Mouse (Mus musculus): ENCODE data around the gene Mllt3.

Gene Mllt3

GRCm38 (mm10) chr4:88033216-88033653 lies at the start of gene Mllt3:
Gene Mllt3 (minus strand): TSS chr4:88033364.
- peak; percentile 91 to 93 for DNase-seq (ENCODE audit: low spot score in 2 of 2)

GRCm38 (mm10) chr4:88082381-88082780 lies 49.2 kb upstream of the Mllt3 start:
- no peak for DNase-seq (ENCODE audit: low spot score in 2 of 2)

GRCm38 (mm10) chr4:88081885-88082284 lies 48.7 kb upstream of the Mllt3 start:
- no peak for DNase-seq (ENCODE audit: low spot score in 2 of 2)

- no peak for DNase-seq (ENCODE audit: low spot score in 2 of 2)
Observed at GRCm38 (mm10) chr4:88081417-88081816, 48.3 kb upstream of the Mllt3 start.

GRCm38 (mm10) chr4:88078983-88079382 lies 45.8 kb upstream of the Mllt3 start:
- no peak for DNase-seq (ENCODE audit: low spot score in 2 of 2)

- DNase-seq (ENCODE audit: low spot score in 2 of 2), result no peak
Observed at GRCm38 (mm10) chr4:88075388-88075787, 42.2 kb upstream of the Mllt3 start.

- DNase-seq (ENCODE audit: low spot score in 2 of 2), result no peak
Observed at GRCm38 (mm10) chr4:88046280-88046679, 13.1 kb upstream of the Mllt3 start.

- no peak for DNase-seq (ENCODE audit: low spot score in 2 of 2)
Observed at GRCm38 (mm10) chr4:88045151-88045550, 12.0 kb upstream of the Mllt3 start.

GRCm38 (mm10) chr4:88035361-88035760 lies 2.2 kb upstream of the Mllt3 start:
- DNase-seq (ENCODE audit: low spot score in 2 of 2), result peak in 1 of 2 experiments; percentile 23

DNA sequence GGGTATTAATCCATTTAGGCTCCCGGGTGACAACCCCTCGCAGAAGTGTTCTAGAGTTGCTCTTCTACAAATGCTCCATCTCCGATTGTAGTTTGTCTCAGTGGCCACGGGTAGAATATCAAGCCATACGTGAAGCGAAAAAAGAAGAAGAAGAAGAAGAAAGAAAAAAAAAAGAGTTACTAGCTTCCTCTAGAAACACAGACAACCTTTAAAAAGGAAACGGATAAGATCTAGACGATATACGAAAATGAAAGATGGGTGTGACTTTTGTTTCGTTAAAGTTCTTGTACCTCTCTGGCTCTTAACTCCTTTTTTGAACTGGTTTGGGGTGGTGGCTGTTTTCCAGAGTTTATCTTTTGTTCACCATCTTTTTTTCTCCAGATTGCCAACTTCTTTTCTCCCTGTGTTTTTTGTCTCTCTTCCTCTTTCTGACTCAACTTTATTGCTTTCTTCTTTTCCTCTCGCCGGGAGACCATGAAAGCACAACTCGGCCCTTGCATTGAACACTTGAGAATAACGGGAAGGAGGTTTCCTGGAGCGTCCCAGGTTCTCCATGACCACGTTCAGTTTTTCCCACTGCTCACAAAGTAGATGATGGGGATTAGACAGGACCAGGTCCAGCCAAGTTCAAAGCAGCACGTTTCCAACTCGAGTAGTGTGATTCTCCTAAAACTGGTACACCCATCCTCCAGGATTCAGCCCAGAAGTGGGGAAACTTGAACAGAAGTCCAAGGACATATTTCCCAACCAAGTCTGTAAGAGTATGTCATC lies 1.4 kb upstream of the Mllt3 start:
- no peak for DNase-seq (ENCODE audit: low spot score in 2 of 2)

DNA sequence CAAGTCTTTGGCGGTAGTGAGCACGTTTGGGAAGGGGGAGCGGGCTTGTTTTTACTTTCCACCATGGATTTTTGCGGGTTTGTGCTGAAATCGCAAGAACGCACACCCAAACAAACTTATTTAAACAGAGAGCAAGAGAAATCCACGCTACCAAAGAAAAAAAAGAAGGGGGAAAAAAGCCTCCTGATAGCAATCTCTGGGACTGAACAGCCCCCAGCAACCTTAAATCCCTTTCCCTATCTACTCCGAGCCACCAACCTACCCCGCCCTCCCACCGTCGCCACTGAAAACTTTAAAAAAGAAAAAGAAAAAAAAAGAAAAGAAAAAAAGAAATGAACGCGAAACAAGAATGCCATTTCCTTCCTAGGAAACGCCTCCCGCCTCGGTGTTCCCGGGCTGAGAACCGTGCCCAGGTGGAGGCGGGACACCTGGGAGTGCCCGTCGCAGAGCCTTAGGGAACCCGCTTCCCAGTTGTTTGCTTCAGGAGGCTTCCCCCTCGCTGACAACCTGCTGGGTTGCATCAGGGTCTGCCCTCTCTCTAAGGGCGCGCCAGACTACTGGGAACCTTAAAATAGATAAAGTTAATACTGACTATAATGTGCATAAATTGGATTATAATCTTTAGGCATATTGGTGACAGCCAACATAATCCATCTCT lies 694 bp upstream of the Mllt3 start:
- DNase-seq (ENCODE audit: low spot score in 2 of 2), result peak in 1 of 2 experiments; percentile 3

DNA sequence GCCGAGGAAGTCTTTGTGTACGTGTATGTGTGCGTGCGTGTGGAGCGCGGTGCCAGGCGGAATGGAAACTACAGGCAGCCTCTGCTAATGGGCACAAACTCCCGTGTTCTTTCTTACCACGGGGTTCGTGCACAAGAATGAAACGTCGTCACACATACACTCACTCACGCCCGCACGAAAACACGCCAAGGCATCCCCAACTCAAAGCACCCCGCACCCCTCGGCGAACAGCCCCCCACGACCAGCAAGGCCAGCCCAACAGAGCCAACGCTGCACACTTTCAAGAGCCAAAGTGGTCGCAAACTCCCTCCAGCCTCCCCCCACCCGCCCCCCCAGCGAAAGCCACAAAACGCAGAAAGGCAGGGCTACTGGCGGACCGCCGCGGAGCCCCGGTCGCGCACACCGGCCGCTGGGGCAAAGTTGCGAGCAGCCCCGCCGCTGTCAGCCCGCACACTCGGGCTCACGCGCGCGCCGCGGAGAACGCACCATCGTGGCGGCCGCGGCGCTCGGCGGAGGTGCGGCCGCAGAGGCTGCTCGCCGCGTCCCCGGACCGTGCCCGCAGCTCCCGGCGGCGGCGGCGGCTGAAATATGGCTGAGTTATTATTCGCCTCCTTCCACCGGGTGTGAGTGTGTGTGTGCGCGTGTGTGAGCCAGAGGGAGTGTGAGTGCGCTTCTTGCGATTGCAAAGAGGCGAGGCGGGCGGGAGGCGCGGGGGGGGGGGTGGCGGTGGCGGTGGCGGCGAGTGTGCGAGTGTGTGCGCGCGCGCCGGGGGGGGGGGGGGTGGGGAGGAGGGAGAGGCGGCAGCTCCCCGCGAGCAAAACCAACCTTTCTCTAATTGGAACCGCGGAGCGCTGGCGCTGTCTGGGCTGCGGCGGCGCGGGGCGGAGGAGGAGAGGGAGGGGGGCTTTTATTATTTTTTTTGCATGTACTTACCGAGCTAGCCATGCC lies 739 bp downstream of the Mllt3 start:
- DNase-seq (ENCODE audit: low spot score in 2 of 2), result peak in 1 of 2 experiments; percentile 35

GRCm38 (mm10) chr4:88031211-88032150 lies 1.7 kb downstream of the Mllt3 start:
- peak; percentile 9 to 17 for DNase-seq (ENCODE audit: low spot score in 2 of 2)

DNA sequence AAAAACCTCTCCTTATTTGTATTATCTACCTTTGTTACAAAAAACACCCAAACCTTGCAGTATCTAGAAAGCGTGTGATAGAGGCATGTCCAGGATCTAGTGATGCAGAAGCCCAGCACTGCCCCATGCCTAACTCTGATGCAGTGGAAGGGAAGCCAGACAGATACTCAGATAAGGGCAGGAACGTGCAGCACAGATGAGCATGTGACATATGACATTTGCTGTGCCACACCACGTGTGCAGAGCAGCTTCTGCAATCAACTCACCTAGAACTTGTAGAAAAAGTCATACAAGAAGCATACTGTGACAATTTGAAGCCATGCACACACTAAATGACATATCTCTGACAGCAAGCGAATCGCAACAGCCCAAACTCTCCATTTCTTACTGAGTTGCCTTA lies 9.6 kb downstream of the Mllt3 start:
- DNase-seq (ENCODE audit: low spot score in 2 of 2), result no peak

DNA sequence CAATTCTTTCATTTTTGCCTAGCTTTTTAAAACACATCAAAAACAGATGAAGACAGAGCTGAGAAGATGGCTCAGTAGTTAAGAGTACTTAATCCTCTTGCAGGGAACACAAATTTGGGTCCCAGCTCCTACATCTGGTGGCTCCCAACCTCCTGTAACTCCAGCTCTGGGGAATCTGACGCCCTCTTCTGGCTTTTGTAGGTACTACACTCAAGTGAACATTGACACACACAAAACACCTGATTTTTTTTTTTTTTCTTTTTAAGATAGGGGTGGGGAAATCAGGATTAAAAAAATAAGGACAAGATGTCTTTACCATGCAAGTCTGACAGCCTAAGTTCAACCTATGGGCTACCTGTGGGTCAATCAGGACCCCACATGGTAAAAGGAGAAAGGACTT lies 10.5 kb downstream of the Mllt3 start:
- DNase-seq (ENCODE audit: low spot score in 2 of 2), result no peak

- DNase-seq (ENCODE audit: low spot score in 2 of 2), result no peak
Observed at GRCm38 (mm10) chr4:88020421-88020820, 12.7 kb downstream of the Mllt3 start.

DNA sequence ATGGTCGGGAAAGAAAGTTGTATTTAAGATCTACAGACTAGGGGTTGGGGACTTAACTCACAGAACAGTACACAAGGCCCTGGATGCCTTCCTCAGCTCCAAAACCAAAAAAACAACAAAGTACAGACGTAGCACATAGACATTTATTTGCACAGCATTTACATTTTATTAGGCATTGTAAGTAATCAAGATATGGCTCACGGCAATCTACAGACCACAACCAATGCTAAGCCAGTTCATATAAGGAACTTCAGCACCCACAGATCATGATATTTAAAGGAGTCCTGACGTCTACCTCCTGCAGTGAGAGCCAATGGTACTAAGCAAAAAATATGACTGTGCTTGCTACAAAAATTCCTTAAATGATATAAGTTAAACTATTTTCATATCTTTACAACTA lies 13.5 kb downstream of the Mllt3 start:
- DNase-seq (ENCODE audit: low spot score in 2 of 2), result no peak

DNA sequence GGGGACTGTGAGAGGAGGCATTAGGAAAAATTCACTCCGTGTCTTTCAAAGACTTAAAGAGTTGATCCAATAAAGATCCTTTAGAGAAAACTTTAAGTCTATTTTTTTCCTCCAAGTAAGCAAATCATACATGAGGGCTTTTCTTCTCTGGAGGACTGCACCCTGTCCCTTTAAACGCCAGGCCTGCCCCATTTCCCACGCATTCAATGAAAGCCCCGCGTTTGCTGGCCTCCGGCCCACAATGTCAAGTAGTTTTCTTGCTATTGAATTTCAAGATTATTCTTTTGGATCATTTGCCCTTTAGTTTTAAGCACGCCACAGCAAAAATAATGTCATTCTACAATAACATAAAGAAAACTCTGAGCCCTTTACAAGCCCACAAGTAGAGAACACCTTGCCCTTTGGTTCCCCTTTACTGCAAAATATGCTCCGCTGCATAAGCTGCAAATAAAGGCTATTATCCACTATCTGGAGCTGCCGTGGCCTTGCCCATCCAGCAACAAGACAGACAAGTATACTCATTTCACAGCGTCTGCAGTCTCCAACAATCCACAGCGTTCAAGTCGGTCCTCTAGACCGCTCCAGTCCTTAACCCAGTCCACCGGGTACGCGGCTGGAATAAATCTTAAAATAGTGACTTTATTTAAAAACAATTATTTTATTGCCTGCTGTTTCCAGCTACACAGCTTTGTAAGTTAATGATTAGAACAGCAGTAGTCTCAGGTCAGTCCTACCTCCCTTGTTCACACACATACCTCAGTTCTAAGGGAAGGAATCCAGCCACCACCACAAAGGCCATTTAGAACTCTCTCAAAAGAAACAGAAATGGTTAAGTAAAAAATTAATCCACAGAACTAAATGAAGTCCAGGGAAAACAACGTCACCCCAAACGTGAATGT lies 15.5 kb downstream of the Mllt3 start:
- no peak for DNase-seq (ENCODE audit: low spot score in 2 of 2)

DNA sequence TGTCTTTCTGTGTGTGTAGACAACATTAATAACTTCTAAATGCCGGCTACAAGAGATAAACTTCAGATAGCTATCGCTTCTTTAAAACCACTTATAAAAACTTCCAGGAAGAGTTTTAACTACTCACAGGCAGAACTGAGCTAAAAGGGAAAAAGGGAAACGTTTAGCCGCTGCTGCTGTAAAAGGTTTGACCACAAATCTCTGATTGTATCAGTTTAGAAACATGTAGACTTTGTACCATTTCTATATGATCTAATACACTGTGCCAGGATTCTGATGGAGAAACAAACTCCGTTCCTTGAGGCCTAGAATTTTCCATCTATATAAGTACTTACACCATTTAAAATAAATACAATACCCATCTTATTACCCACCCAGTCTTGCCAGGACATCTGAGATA lies 17.4 kb downstream of the Mllt3 start:
- no peak for DNase-seq (ENCODE audit: low spot score in 2 of 2)

- no peak for DNase-seq (ENCODE audit: low spot score in 2 of 2)
Observed at GRCm38 (mm10) chr4:88015261-88015660, 17.9 kb downstream of the Mllt3 start.

Measured in spleen, postnatal 14 days (tissue).